Mouse (Mus musculus): Measurements from ENCODE around the gene Robo2.
A peak's percentile ranks its signal among the peaks of the same experiment; 100 is the strongest.

The Robo2 gene

GRCm38 (mm10) chr16:74411481-74412251 lies at the start of gene Robo2:
Gene Robo2, minus strand, starts transcription at chr16:74411825.
- DNase-seq = peak; percentile 50 to 81

DNA sequence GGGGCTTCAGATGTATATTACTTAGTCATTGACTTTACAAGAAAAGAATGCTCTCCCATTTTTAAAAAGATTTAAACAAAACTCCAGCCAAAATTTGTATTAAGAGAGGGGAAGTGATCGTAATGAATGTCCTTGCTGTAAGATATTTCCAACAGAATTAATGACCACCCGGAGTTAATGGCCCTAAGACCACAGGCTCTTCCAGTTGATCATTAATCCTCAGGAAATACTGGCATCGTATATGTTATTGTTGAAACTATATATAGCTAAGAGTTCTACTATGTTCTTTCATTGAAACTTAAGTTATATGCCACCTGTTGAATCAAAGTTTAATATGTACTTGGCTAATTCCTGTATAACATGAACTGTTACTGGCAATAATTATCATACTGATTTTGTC lies 46.5 kb upstream of the Robo2 start:
- DNase-seq = no peak

DNA sequence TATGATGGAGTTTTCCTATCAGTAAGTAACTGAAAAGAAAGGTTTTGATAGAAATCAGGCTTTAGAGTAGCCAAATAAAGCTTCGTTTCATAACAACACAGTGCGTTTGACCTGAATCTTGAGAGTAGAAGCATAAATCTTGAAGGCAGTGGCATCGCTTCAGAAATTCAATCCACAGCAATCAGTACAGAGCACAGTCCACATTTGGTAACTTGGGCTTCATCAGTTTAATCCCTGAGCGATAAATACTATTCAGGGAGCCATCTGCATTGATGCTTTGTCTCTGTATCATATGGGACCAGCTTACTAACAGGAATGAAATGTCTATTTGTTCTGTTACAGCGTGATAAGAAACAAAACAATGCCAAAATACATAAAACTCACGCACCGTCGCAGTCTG lies 46.1 kb upstream of the Robo2 start:
- no peak for DNase-seq

DNA sequence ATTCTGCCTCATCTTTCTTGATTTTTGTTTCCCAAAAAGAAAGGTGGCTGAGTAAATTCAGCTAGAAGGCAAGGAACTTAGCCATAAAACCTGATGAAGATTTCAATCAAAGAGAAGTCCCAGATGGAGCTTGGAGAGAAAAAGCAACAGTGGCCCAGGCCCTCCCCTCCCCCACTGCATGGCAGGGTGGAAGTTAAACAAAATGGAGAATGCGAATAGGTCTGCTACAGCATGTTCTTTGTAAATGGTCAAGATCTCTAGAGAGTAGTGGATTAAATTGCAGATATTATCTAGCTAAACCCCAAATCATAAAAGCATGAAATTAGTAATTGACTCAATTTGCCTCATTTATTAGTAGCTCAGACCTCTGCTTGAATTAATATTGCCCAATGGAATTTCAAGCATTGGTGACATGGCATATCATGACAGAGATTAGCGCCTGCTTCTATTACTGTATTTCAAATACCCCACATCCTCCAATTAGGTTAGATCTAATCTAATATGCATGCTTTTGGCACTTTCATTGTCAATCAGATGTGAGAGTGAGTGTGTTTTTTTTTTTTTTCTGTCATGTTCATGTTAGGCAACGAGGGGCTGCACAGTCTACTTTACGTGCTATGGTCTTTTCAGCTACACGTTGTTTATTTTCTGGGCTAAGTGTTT lies 45.3 kb upstream of the Robo2 start:
- DNase-seq = no peak

GRCm38 (mm10) chr16:74455179-74455578 lies 43.6 kb upstream of the Robo2 start:
- DNase-seq = no peak

- DNase-seq = no peak
Observed at GRCm38 (mm10) chr16:74448025-74448424, 36.4 kb upstream of the Robo2 start.

DNA sequence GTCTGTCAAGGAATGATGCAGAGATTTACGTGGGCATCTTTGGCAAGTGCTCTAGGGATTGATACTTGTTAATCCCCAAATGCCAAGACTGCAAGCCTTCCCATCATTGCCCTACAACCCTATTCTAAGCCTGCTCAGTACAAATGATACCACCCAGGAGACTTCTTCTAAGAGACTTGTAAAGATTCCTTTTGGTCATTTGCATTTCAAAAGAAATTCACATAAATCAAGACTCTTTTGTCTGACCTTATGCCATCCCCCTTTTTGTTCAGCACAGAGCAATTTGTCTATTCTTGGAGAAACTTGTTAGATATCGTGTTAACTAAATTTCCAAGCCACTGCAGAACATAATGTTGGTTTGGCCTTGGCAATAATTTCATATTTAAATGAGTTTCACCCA lies 15.4 kb upstream of the Robo2 start:
- no peak for DNase-seq

DNA sequence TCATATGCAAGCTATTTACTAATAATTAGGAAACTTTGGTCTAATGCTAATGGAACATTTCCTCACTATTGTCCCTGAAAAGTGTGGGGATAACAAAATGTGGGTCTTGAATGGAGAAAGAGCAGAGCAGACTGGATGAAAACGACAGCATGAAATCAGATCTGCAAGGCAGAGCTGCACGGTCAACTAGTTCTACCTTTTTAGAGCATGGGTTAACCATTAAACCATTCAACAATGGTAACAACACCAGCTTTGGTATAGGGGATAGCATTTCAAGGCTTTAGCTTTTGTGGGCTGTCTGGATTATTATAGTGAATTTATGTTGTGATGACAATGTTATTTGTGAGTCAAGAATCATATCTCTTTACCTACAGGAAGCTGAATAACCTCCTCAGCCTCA lies 8.7 kb upstream of the Robo2 start:
- no peak for DNase-seq

- DNase-seq = peak; percentile 25 to 34
Observed at GRCm38 (mm10) chr16:74412471-74413291, 1.1 kb upstream of the Robo2 start.

DNA sequence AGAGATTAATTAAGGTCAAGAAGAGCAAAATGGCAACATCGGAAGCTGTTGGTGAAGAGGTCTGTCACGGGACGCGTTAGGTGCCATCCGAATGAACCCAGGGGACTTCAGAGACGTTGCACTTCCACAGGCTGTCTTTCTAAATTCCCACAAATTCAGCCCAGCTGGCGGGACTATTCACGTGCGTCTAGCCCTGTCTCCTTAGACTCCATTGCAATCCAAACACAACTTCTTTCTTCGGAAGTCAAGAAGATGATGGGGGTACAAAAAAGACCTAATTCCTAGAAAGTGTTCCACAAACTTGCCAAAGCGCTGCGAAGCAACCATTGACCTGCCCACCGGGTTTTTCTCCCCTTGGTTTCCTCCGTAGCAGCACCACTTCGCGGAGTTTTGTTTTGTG lies 604 bp downstream of the Robo2 start:
- DNase-seq = peak in 1 of 2 experiments; percentile 1

GRCm38 (mm10) chr16:74410125-74410524 lies 1.5 kb downstream of the Robo2 start:
- DNase-seq = peak in 1 of 2 experiments; percentile 2

- DNase-seq = no peak
Observed at GRCm38 (mm10) chr16:74409548-74409947, 2.1 kb downstream of the Robo2 start.

DNA sequence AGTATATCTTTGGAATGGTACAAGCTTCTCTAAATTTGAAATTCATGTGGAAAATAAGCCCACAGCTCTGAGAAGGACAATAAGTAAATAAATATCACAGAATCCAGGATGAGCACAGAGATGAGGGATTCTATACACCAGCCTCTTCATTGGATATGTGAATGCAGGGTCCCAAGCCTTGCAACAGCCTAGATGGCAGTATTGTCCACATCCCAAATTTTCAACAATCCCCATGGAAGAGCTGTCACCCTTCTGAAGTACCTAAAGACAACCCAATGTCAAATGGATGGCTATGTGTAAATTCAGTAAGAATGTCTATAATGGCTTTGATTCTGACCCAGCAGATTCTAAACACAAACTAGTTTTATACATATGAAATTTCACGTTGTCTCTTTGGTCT lies 3.1 kb downstream of the Robo2 start:
- no peak for DNase-seq

GRCm38 (mm10) chr16:74397291-74397690 lies 14.3 kb downstream of the Robo2 start:
- DNase-seq = no peak

DNA sequence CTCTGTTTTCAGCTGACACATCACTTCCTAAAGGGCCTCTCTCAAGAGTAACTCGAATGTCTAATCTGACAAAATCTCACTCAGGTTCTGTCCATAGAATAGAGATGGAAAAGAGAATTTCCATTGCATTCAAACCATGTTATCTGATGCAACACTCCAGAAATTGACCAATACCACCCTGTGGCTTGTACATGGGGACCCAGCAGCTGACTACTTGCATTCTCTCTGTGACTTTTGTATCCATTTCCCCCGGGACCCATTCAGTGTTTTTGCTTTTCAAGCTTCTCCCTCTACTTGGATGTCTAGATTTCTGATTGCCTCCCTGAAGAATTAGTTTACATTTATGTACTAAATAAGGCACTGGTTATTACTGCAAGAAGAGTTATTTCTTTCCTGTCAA lies 15.9 kb downstream of the Robo2 start:
- no peak for DNase-seq

GRCm38 (mm10) chr16:74379458-74379857 lies 32.2 kb downstream of the Robo2 start:
- DNase-seq = no peak

DNA sequence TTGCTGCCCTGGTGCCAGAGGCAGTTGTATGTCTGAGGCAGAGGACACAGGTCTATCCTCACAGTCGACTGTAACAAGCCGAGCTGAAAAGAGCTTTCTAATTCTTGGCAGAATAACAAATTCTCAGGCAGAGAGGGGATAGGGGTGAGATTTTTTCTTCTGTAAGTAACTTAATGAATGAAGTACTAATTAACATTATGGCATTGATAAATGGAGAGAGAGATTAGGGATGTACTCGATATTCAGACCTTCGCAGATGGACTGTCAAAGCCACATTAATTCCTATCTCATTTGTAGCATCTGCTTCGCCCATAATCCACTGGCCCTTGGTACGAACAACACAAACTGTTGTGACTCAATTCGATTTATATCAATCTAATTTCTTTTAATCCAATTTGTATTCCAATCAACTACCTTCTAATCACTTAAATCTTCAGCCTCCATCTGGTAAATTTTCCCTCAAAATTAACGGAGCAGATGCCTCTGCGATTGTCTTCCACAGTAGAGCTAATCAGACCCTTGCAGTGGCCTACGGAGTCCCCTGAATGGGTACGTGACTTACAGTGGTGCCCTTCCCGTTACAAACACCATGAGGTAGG lies 36.2 kb downstream of the Robo2 start:
- DNase-seq = no peak

DNA sequence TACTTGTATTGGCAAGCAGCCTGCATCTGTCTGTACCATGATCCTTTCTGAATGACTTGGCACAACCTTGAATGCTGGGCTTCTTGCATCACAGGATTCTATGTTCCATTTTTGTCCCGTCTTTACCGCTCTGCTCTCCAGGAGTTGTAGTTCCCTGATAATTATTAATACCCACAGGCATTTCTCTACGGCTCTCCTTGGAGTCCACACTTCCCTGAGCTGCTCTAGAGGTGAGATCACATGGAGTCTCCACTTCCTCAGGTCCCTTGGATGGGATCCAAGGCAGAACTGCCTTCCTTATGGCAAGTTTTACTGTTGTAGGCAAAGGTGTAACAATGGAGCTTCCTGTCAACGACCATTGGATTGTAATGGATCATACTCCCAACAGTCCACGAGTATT lies 37.1 kb downstream of the Robo2 start:
- no peak for DNase-seq

- no peak for DNase-seq
Observed at GRCm38 (mm10) chr16:74373407-74373806, 38.2 kb downstream of the Robo2 start.

- no peak for DNase-seq
Observed at GRCm38 (mm10) chr16:74372876-74373275, 38.7 kb downstream of the Robo2 start.

DNA sequence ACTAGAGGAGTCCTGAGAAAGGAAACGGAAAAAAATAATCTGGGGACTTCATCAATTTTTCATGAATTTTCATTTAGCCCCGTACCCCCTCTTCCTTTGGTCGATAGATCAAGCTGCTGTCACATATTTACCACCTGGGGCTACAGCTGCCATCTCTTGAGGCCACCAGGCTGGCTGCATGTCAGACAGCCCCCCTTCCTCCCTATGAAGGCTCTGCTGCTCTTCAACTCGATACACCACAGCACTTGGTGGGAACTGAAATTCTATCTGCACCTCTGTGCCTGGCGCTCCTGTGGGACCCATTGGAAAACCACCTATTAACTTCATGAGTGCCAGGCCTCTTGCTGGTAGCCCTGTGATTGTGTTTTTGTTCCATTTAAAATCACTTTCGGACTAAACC lies 63.2 kb downstream of the Robo2 start:
- no peak for DNase-seq

- DNase-seq = no peak
Observed at GRCm38 (mm10) chr16:74338969-74339630, 72.5 kb downstream of the Robo2 start.
